Mouse (Mus musculus) layer of hippocampus, postnatal 10 days (tissue): ENCODE measurements at regions not wholly inside any gene's neighbourhood (a gene's known extent, or its start where the extent isn't known, plus 50 kb on each side); places are given as distances from the start of the nearest gene placed in this dataset.
"Not testable (repeated sequence)": the region's sequence is repeated elsewhere in the genome, so short reads cannot be mapped to it uniquely, and the experiment has no call there.

Experiments used
- DNase-seq, 2 experiments: peaks; one replicate each; pipeline ENCODE4 v3.0.0; 2021; ENCODE audit warnings: low spot score in 2 of 2

GRCm38 (mm10) chr5:60966939-60967338 is 841.7 kb upstream of the G6pd2 start:
- DNase-seq = no peak

GRCm38 (mm10) chr5:60969470-60969869 is 839.1 kb upstream of the G6pd2 start:
- no peak for DNase-seq

GRCm38 (mm10) chr5:60978693-60979092 is 829.9 kb upstream of the G6pd2 start:
- no peak for DNase-seq

- DNase-seq = no peak
These were observed 820.3 kb upstream of the G6pd2 start for GRCm38 (mm10) chr5:60988313-60988712.

GRCm38 (mm10) chr5:60989330-60989729 is 819.3 kb upstream of the G6pd2 start:
- DNase-seq = not testable (repeated sequence)

GRCm38 (mm10) chr5:60994761-60995523 is 813.7 kb upstream of the G6pd2 start:
- DNase-seq = no peak

- DNase-seq = peak; percentile 15 to 19
These were observed 773.0 kb upstream of the G6pd2 start for GRCm38 (mm10) chr5:61035539-61036089.
